Mouse (Mus musculus) testis, adult 2 months (tissue): Measurements from ENCODE around the gene Igflr1.

Experiments
- CTCF ChIP-seq: fragments of 200-500 bp; IDR thresholded peaks from 2 replicates; pipeline ENCODE4 v1.5.1; 2012; ENCODE audit warnings: low read depth, mild to moderate bottlenecking, inconsistent platforms, low read length, moderate library complexity; ENCODE audit not compliant: control insufficient read depth, insufficient read depth, insufficient replicate concordance
- POLR2A ChIP-seq: fragments of 200-500 bp; IDR thresholded peaks from 2 replicates; pipeline ENCODE4 v1.6.1; 2012; ENCODE audit warnings: low read depth, mild to moderate bottlenecking, inconsistent platforms, low read length, moderate library complexity; ENCODE audit not compliant: control insufficient read depth

GRCm38 (mm10) chr7:30591605-30591951 is 26.4 kb downstream of the Igflr1 start:
- TF ChIP-seq POLR2A (no peak), CTCF (no peak)
